Mouse (Mus musculus) spleen, embryonic (tissue): ENCODE measurements around the gene Slc35e2.

Experiments
- CTCF ChIA-PET: fragments of 350-600 bp; sonication (Branson Sonifier 250); formaldehyde crosslinking; loops from one replicate; lab custom pipeline; 2022; lab: Charles Lee

Slc35e2 gene

GRCm38 (mm10) chr4:155668689-155669597, 67.7 kb downstream of the Slc35e2 start, which contains the start of gene Mib2:
Mib2 (minus strand) TSS chr4:155669198.
- CTCF ChIA-PET = interaction anchor here (0.6 to 1.1 kb wide), 2 partner anchors 15 to 67 kb away, joined by 3 read pairs; no protein-coding TSS in a partner anchor

GRCm38 (mm10) chr4:155669598-155670075, 68.4 kb downstream of the Slc35e2 start:
- CTCF ChIA-PET = no interaction called here

- CTCF ChIA-PET = interaction anchor here (0.6 kb wide), 1 partner anchor 113 kb away, joined by 4 read pairs; no protein-coding TSS in a partner anchor
Observed at GRCm38 (mm10) chr4:155670236-155670635, 69.0 kb downstream of the Slc35e2 start.

- CTCF ChIA-PET = no interaction called here
Observed at GRCm38 (mm10) chr4:155672082-155672481, 70.9 kb downstream of the Slc35e2 start.
